Mouse (Mus musculus) ES-CJ7 (cell line): ENCODE measurements at regions not wholly inside any gene's neighbourhood (a gene's known extent, or its start where the extent isn't known, plus 50 kb on each side); places are given as distances from the start of the nearest gene placed in this dataset.

Experiments used
- DNase-seq: peaks from one replicate; pipeline ENCODE4 v3.0.0; 2011; ENCODE audit warnings: low read depth, low spot score

DNA sequence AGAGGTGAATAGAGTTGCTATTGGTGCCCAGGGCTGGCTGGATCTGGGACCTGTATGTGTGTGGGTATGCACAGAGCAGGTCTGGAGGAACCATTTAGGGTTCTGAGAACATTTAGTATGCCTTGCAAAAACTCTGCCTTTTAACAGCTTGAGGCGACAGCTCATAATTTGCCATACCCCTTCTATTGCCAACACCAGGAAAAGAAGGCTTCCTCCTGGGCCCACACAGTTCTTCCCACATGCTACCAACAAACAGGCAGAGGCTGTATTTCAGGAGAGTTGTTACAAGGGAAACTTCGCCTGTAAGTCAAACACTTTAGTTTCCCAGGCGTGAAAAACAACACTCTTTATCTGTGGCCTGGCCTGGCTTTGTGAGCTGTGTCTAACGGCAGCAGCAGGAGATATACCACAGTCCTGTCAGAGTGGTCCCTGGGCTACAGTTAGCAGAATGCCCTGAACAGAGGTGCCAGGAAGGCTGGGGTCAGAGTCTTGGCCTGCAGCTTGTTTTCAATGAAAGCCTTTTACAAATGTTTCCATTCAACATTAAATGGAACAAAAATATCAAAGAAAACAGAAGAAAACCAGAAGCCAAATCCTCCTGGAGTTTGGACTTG lies 225.4 kb downstream of the Dhx35 start:
- no peak for DNase-seq

DNA sequence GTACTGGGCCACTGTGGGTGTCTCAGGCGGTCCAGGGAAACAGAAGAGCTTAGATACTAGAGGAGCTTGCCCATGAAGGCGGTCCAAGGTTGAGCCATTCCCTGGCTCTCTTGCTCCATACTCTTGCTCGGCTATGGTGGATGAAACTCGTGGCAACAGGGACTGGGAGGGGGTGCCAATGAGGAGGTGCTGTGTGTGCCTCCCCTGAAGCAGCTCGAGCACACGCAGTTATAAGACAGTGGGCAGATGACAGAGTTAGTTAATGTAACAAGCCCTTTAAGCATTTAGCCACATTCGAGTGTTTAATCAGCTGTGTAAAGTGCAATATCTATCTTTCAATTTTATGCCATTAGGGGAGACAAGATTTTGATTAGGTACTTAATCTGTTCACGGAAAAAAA lies 237.5 kb downstream of the Dhx35 start:
- DNase-seq: no peak

DNA sequence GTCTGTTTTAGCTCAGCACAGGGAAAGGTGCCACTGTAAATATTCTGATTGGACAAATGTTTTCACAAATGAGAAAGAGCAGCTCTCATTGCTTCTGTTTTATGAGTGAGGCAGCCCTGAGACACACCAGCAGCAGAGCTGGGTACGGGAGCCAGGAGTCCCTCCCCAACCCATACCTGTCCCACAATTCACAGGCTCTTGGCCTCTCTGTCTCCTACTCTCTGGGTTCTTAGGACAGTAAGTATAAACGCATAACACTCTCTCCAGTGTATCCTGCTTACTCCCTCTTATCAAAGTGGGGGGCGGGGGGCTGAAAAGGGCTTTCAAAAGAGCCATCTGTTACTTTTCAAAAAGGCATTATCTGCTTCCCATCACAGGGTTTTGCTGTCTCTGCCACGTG lies 245.3 kb downstream of the Dhx35 start:
- no peak for DNase-seq

DNA sequence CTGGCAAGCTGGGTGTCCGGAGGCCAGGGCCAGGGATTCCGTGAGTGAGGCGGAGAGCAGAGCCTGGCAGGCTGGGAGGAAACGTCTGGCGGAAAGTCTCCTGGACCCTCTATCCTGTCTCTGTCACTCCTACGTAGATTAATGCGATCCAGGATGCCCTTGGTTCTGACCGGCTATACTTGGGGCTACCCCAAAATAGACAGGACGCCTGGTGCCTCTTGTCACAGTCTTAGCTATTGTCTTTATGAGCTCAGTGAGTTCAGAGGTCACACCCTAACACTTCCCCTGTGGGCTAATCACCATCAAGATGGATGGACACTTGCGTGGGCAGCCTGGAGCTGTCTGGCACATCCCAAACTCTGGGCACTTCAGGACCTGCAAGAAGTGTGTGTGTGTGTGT lies 258.9 kb downstream of the Dhx35 start:
- no peak for DNase-seq

DNA sequence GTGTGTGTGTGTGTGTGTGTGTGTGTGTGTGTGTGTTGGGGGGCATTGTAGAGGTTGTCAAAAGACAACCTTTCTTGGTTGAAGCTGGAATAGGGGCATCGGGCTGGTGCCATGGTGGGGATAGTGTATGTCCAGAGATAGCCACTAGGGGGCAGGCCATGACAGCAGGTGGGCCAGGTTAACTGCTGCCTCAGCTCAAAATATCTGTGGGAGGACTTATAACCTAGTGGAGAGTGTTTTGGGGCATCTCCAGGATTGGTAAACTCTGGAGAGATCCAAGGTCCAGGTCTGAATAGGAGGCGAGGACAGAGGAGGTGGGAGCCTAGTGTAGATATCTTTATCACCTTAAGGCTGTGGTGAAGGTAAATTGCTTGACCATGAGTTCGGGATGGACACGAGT lies 259.3 kb downstream of the Dhx35 start:
- DNase-seq: peak; percentile 40

DNA sequence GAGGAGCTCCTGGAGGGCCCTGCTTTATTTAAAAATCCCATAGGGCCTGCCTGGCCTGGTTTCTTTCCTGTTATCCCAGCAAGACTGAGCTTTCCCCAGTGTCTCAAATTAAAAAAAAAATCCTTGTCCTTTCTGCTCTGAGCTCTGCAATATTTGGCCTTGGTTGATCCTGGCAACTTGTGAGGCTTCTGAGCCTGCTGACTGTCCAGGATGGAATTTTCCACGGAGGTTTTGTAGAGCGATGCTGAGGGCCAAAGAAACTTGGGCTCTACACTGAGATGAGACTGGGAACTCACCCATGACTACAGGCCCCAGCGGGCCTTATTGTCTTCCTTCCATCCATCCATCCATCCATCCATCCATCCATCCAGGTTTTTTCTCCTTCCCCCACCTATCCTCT lies 259.8 kb downstream of the Dhx35 start:
- DNase-seq: no peak

DNA sequence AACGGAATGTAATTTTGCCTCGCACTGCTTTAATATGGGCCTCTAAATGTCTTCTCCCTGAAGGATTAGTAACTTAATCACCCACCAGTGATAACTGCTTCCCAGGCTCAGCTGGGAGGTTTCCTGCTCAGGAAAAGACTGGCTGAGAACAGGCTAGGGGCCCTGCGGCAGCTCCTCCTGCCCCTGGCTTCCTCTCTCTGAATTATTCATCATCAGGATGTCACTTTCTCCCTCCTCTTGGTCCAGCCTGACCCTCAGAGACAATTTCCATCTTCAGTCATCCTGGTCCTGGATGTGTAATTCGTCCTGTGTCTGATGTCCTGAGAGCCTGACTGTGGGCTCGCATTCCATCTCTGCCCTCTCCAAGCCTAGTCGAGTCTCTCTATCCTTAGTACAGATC lies 261.2 kb downstream of the Dhx35 start:
- DNase-seq: no peak

DNA sequence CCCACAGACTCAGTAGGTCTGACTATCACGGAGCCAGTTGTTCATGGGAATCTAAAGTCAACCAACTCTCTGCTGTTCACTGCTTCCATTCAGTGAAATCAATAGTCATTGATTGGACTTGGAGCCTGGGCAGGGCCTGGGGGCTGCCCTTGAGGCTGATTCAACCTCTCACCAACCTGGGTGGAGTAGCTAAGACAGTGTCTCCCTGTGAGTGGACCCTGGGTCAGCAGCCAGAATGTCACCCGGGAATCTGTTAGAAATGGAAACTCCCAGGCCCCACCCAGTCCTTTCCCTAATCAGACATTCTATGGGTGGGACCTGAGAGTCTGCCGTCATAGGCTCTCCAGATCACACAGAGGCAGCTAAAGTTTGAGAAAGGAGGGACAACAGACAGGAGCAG lies 262.4 kb downstream of the Dhx35 start:
- no peak for DNase-seq

DNA sequence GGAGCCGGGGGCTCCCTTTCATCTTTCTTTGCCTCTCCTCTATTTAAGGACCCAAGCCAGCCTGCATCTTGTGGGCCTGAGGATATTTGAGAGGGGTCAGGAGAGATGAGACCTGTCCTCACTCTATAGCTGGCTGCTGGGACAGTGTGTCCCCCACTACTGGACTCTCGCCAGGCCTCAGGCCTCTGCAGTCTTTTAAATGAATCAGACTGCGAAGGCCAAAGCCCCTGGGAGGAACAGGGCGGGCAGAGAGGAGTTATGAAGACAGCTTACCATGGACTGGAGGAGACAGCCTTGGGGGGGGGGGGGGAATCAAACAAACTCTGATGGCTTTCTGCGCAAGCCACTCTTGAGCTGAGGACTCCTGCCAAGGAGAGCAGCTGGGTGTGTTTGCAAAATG lies 262.9 kb downstream of the Dhx35 start:
- no peak for DNase-seq

DNA sequence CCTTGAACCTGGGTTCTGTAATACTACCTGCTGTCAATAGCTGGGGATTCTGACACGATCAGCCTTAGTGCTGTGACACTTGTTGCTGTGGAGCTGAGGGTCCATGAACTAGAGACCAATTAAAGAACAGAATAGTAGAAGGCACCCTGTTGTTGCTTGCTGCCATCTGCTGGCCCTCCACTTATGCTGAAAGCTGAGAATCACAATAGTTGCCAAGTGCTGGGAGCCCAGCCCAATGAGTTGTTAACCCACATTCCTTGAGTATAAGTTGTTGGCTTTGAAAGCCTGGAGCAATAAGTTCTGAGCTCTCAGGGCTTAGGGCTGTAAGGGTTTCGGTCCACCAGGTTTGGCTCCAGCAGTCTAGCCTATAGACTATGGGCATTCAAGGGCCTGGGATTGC lies 267.7 kb downstream of the Dhx35 start:
- DNase-seq: no peak

DNA sequence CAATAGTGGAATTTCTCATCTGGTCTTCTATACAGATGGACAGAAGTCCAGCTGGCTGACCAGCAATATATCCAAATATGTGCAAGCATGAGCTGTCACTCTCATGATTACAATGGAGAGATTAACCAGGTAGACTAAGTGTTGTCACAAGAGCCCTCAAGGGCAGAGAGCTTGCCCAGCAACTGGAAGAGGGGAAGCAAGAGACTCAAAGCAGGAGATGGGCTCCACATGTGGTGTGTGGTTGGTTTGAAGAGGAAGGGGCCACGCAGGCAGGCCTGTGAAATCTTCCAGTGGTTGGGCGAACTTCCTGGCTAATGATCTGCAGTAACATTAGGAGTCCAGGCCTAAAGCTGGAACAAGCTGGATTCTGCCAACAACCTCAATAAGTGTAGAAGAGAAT lies 268.1 kb downstream of the Dhx35 start:
- DNase-seq: no peak

DNA sequence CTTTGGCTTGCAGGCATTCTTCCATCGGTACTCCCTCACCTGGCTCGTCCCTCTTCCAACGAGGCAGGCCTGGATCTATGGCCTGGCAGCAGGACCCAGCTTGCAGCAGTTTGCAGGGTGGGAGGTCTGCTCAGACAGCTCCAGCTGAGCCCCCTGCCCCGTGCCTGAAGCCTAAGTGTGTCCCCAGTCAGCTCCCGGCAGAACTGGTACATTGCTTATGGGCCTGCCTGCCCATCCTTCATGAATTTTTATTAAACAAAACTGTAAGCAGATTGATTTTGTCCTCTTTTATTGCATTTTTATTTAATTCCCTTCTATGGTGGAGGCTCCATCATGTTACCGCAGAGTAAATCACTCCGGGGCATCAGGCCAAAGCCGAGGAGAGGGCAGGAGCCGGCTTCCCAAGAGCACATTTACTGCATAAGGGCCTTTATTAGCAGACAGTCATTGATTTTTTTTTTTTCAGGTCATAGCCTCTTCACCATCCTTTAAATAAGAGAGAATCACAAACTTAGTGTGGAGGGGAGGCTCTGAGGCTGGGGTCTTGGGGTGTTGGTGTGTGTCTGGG lies 269.9 kb downstream of the Dhx35 start:
- no peak for DNase-seq

DNA sequence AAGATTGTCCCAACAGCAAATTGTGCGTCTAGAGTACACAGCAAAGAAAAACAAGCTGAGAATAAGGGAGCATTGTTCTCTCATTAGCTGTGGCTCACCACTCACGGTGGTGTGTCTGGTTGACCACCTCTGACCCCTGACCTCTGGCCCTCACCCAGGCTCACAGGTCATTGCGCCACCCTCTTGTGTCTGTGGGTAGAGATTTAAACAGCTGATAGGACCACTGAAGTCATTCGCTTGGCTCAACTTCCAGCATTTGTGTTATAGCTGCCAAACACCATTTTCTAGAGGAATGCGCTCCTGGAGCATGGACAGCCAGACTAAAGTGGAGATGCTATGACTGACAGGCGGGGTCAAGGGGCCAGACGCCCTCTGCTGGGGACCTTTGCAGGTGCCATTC lies 272.9 kb downstream of the Dhx35 start:
- no peak for DNase-seq

DNA sequence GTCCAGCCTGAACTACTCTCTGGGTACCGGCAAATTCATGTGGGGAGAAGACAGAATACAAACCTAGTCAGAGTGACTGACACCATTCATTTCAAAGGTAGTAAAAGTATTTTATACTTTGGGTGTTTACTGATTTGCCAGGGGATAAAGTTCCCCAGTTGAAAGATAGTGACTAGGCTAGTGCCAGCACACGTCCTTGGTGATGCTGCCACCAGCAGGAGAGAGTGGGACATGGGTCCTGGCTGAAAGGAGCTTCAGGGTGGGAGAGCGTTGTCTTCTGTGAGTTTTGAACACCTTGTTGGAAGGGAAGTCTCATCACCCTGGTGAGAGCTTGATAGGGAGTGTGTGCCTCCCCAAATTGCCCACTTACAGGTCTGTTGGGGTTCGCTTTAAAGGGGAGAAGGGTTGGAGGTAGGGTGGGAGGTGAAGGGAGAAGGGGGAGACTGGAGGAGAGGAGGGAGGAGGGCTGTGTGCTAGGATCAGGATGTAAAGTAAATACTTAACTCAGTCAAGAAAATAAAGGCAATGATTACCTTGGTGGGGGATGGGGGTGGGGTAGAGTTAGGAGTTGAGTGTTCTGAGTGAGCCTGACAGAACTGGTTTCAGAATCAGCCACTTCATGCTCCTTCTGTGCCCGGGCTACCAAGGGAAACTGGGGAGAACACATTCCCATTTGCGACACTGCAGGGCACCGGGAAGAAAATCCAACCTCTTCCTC lies 273.9 kb downstream of the Dhx35 start:
- peak; percentile 6 for DNase-seq

DNA sequence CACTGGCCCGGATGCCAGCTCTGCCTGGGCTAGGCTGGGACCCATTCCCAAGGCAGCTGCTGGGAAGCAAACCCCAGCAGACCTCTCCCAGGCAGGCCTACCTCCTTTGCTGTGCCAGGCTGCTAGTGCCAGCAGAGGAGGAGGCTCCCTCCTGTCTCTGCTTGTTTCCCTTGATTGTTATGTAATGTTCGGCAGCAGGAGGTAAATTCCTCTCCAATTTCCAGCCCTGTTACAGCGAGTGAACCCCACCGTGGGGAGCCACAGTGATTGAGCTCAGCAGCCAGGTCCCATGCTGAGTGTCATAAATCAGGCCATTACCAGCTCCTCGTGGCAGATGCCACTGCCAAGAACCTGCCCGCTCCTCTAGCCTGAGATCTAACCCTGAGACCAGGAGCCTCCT lies 274.6 kb downstream of the Dhx35 start:
- DNase-seq: peak; percentile 87

DNA sequence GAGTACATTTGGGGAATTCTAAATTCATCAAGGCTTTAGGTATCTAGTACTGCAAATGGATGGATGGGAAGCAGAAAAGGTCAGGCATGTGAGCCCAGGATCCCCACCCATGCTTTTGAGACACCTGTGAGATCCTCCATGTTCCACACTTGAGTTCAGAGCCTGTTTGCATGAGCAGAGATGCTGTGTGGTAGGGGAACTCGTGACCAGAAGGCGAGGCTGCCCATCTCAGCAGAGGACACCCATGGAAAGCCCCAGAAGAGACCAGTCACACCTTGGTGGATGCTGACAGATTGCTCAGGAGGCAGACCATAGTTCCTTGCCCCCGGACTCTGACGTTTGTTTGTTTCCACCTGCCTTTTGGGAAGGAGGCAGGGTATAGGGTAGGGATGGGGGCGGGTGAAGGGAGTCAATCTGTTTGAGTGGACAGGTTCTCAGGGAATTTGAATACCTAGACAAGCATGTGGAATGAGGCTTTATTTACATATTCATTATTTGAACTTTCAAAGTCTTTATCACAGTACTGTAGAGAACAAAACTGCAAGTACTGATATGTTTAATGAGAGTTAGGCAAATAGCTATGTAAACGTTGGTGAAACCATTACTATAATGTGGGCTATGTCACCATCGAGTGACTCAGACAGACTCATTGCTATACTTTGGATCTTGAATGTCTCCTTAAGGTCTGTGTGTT lies 278.5 kb downstream of the Dhx35 start:
- no peak for DNase-seq

DNA sequence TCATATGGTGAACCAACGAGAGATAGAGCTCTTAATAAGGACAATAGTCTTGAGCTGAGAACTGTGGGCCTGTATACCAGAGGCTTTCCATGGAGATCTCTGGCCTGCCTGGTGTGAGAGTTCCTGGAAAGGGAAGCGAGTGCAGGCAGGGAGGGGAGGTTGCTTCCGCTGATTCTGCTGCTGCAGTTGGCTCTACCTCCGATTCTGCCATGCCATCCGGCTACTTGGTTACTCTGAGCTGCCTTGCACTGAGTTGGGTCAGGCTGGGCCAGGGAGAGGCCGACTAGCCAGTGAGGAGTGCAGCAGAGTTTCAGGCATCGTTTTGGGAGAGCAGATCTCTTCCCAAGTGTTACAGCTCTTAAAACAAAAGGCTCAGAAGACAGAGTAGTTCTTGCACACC lies 285.2 kb downstream of the Dhx35 start:
- no peak for DNase-seq

DNA sequence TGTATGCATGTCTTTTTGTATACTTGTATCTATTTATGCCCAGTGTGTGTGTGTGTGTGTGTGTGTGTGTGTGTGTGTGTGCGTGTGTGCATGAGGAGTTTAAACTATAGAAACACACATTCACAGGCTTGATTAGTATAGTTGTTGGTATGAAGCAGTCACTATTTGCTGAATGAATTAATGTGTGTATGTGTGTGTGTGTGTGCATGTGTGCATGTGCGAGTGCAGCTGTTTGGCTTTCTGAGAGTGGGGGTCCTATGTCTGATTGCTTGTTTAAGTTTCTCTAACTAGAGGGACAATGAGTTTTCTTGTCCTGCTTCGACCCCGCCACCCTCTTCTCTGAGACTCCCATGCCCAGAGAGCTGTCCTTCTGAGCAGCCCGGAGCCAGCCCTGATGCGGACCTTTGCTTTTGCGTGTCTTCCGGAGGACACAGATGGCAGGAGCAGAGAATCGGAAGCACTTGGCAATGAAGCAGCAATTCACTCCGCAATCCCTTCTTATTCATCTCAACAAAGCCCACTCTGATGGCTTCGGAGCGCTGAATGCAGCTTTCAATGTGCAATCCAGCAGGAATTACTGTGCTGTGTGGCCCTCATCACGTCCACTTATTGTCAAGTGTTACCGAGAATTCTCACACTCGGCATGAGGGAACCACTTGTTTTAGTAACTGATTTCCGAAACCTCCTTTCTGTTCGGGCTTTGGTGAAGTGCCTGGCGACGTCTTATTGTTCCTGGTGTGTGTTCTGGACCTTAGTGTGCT lies 286.4 kb downstream of the Dhx35 start:
- no peak for DNase-seq

DNA sequence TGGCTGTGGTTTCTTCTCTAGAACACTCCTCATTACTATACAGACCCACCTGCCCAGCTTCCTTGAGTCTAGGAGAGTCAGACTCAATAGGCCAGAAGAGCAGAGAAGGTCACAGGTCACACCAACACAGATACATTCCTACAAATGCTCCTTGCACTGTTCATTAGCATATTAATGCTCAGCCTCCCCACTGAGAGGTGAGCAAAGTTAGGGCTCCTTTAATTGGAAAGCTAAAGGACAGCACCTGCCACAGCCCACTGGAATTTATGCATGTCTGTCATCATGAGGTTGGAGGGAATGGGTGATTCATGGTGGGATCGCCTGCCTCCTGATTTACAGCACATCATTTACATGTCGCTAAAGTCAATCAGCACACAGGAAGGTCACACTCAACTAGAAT lies 292.2 kb downstream of the Dhx35 start:
- peak; percentile 65 for DNase-seq

DNA sequence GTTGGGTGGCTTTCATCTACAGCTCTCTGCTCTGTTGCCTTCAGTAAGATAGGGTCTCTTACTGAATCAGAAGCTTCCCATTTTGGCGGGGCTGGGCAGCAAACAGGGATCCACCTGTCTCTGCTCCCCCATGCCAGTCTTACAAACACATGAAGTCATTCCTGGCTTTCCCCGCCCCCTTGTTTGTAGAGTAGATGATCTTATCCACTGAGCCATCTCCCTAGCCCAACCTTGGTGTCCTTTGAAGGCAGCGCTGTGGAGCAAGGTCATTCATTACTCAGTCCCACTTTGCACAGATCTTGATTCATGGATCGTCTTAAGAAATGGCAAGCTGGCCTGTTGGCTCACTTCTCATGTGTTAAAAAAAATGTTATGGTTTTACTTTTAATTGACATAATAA lies 293.6 kb downstream of the Dhx35 start:
- DNase-seq: no peak

DNA sequence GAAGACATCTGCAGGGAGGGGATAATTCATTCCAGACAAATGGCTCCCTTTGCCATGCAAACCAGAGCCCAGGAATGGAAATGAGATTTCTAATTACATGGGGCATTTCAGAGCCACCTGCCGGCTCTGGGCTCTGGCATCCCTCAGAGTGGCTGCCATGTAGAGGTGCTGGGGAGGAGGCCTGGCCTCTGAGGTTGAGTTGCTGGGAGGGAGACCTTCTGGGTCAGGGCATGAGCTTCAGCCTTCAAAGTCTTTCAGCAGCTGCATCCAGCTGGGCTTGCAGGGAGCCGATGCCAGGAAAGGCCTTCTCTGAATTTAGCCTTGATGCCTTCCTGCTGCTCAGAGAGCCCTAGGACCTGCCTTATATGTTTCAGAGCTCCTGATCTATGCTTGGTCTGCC lies 302.1 kb downstream of the Dhx35 start:
- no peak for DNase-seq

DNA sequence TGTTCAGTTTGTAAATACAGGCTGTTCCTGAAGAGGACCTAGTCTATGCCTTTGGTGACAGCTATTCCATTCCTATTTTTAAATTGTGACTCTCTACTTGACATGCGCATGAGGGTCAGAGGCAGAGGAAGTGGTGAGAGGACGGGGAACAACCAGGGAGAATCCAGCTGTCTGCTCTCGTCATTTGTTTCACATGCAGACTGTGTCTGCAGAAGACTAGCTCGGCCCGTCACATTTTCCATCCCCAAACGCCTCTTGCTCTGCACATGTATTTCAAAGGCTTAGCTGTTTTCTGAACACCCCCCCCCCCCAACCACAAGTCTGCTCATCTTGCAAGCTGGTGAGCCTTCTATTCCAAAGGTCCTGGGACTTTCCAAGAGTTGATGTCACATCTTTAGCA lies 339.4 kb downstream of the Dhx35 start:
- DNase-seq: no peak
